Mouse (Mus musculus): ENCODE measurements around the gene Scn1a. TPM values are rescaled to one million over a fixed set of nuclear protein-coding genes. Genes with fewer than 3 reads are reported as not detected.

Gene Scn1a
- polyA plus RNA-seq (2014; fragmentation: Illumina TruSeq; extraction: RNeasy Lipid Tissue Mini Kit (QIAGEN cat#74804); ENCODE audit: low read depth, low replicate concordance) = not detected

GRCm38 (mm10) chr2:66440711-66441110 lies at the start of gene Scn1a:
Gene Scn1a (minus strand): TSS chr2:66440840.

DNA sequence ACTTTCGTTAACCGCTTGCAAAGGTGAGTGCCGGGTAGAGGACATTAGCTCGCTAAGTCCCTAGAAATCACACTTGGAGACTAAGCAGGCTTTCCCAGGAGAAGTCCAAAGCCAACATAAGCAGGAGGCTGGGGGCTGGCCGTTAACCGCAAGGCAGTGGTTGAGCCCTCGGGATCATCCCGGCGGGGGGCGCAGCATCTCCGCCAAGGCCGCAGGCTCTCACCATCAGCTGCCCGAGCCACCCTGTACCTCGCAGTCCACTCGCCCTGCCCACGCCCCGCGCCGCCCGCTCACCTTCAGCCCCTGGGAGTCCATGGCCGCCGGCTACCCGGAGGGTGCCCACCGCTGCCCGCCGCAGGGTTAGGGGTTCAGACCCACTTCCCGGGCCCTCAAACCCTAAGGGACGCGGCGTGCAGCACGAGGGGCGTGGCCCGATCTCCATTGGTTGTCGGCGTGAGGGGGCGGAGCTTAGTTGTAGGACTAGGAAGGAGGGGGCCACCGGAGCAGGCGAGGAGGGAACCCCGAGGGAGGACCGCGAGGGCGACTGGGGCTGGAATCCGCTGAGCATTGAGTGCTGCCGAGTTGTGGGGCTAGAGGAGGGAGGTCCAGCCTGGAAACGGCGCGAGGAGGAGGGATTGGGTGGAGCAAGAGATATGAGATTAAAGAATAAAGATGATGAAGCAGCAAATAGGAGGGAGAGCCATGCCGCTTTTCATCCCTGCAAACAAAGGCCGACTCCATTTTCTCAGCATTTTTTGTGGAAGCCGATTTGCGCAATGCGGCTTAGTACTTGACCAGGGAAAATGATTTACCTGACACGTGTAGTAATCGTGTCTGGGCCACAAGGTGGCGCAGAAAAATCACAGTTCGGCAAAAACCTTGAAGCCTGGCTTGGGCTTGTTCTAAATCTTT lies 184.2 kb downstream of the Scn1a start, which contains the start of gene Ttc21b:
Gene Ttc21b (minus strand): TSS at position 398 of the 912 bp plus-strand sequence.

Other genes with a start within 250 kb of the Scn1a start
- 4.2 TPM for gene Ttc21b, start 184.2 kb downstream of the Scn1a start, polyA plus RNA-seq (2014; fragmentation: Illumina TruSeq; extraction: RNeasy Lipid Tissue Mini Kit (QIAGEN cat#74804); ENCODE audit: low read depth, low replicate concordance)
- gene Scn9a, start 194.1 kb upstream of the Scn1a start, polyA plus RNA-seq (2014; fragmentation: Illumina TruSeq; extraction: RNeasy Lipid Tissue Mini Kit (QIAGEN cat#74804); ENCODE audit: low read depth, low replicate concordance) = not detected

Data from liver, adult 10 weeks (tissue).